Mouse (Mus musculus) midbrain, embryonic 12.5 days (tissue): Measurements from ENCODE around the gene Adam1a. TPM values are rescaled to one million over a fixed set of nuclear protein-coding genes. Genes with fewer than 3 reads are reported as not detected.

Experiments
- ATAC-seq: fragments of 200-750 bp; cut with Nextera tagmentation; 2 replicates; pipeline ENCODE4 v1.8.0; 2017; ENCODE audit warnings: low read depth, moderate TSS enrichment, moderate library complexity; ENCODE audit not compliant: low FRiP score
- H3K27ac ChIP-seq: fragments of 300-500 bp; sonication (generic); replicated peaks from 2 replicates; pipeline ENCODE4 v1.5.1; 2016; ENCODE audit warnings: mild to moderate bottlenecking
- H3K27me3 ChIP-seq: fragments of 300-500 bp; sonication (generic); 2 replicates; pipeline ENCODE4 v1.6.1; 2016; ENCODE audit warnings: mild to moderate bottlenecking
- H3K36me3 ChIP-seq: fragments of 300-500 bp; sonication (generic); 2 replicates; pipeline ENCODE4 v1.6.1; 2016
- H3K4me1 ChIP-seq: fragments of 300-500 bp; sonication (generic); 2 replicates; pipeline ENCODE4 v1.6.1; 2016
- H3K4me2 ChIP-seq: fragments of 300-500 bp; sonication (generic); replicated peaks from 2 replicates; pipeline ENCODE4 v1.6.1; 2016; ENCODE audit warnings: mild to moderate bottlenecking, moderate library complexity
- H3K4me3 ChIP-seq: fragments of 300-500 bp; sonication (generic); 2 replicates; pipeline ENCODE4 v1.5.1; 2016; ENCODE audit warnings: mild to moderate bottlenecking
- H3K9ac ChIP-seq: fragments of 300-500 bp; sonication (generic); replicated peaks from 2 replicates; pipeline ENCODE4 v1.6.1; 2016; ENCODE audit warnings: mild to moderate bottlenecking, moderate library complexity
- H3K9me3 ChIP-seq: fragments of 300-500 bp; sonication (generic); 2 replicates; pipeline ENCODE4 v1.6.1; 2016; ENCODE audit warnings: mild to moderate bottlenecking
- WGBS: fragments of 180-500 bp; shearing (Covaris S2); methylation state at CpG from one replicate; pipeline ENCODE4 v1.1.7; 2016; 5-methylcytosine and 5-hydroxymethylcytosine counted together
- polyA plus RNA-seq: library from polyadenylated mRNA; unstranded; fragments of >200 nt; fragmentation: Nextera tagmentation; extraction: Ambion mirVana; gene quantifications from 2 replicates; pipeline ENCODE4 v1.2.1, GENCODE M21; 2016

Gene Adam1a
- polyA plus RNA-seq = 3.0 and 3.4 TPM in 2 replicates

DNA sequence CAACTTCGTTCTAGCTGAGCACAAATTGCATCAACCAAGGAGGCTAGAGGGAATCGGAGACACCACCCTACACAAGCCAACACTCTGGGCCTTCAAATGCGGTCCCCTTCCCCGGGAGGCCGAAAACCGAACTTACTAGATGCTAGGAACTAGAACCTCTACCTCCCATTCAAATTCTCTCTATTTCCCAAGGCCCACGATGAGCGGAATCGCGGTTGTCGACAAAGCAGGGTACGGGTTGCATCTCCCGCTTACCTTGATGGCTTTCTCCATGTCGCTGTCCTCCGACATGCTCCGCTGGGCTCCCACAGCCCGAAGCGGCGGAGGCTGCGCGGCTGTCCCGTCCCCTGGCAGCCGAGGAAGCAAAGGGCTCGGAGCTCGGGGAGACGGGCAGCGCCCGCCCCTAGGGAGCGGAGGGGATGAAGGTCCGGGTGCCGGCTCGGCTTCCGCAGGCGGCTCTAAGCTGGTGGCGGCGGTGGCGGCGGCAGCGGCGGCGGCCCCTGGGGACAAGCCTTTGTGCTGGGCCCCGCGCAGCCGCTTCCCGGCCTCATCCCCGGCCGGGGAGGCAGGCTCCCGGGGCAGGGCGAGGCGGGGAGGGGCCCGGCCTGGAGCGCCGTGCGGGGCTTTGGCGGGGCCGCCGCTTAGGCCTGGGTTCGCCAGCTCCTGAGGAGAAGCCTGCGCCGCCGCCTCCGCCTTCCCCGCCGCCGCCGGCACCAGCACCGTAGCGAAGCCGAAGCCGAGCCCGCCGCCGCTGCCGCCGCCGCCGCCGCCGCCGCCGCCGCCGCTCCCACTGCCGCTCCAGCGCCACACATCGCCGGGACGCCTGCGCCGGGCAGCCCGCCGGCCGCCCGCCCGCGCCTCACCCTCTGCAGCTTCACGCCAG is at the start of gene Adam1a, which contains the start of gene Gm42878:
Gene Adam1a (minus strand): TSS at position 573 of the 883 bp plus-strand sequence.
Gene Gm42878 (minus strand): TSS at position 573 of the 883 bp plus-strand sequence.
- H3K9me3 ChIP-seq = no peaks in the 10 kb centered on the region
- peak within 1 kb of the TSS; percentile 96 for H3K9ac ChIP-seq
- peak within 1 kb of the TSS; percentile 100 for H3K4me3 ChIP-seq
- no peaks in the 10 kb centered on the region for H3K27me3 ChIP-seq
- WGBS = under 1% methylated on average over 57 of the region's 97 CpGs
- H3K27ac ChIP-seq = peak within 1 kb of the TSS; percentile 97
- peak; percentile 66 for ATAC-seq
- H3K36me3 ChIP-seq = no peaks in the 10 kb centered on the region
- H3K4me2 ChIP-seq = peak within 1 kb of the TSS; percentile 79
- peaks cover 28% of the 10 kb centered on the region for H3K4me1 ChIP-seq

DNA sequence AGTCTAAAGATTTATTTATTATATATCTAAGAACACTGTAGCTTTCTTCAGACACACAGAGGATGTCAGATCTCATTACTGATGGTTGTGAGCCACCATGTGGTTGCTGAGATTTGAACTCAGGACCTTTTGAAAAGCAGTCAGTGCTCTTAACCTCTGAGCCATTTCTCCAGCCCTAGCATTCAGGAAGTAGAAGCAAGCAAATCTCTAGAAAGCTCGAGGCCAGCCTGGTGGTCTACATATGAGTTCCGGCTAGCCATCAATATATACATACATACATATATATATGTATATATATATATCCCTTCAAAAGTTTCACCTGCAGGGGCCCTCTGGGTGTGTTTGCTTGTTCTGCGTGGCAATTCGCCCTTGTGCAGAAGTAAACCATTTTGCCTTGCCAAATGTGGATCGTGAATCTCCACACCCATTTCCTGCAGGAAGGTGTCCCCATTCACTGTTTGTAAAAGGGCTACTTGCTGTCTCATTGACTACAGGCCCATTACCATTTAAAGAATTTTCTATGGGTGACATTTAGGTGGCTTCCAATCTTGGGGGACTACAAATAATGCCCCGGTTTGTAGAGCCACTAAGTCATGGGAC is 49.5 kb upstream of the Adam1a start:
- Histone ChIP-seq H3K9me3 (no peaks in the 10 kb centered on the region), H3K27ac (no peak overlapping the region), H3K36me3 (no peaks in the 10 kb centered on the region), H3K4me3 (no peak overlapping the region), H3K9ac (no peak overlapping the region), H3K4me2 (no peak overlapping the region), H3K4me1 (peaks cover 13% of the 10 kb centered on the region), H3K27me3 (peaks cover 18% of the 10 kb centered on the region)
- no peak for ATAC-seq
- 86% methylated on average over 6 of the region's 6 CpGs for WGBS

DNA sequence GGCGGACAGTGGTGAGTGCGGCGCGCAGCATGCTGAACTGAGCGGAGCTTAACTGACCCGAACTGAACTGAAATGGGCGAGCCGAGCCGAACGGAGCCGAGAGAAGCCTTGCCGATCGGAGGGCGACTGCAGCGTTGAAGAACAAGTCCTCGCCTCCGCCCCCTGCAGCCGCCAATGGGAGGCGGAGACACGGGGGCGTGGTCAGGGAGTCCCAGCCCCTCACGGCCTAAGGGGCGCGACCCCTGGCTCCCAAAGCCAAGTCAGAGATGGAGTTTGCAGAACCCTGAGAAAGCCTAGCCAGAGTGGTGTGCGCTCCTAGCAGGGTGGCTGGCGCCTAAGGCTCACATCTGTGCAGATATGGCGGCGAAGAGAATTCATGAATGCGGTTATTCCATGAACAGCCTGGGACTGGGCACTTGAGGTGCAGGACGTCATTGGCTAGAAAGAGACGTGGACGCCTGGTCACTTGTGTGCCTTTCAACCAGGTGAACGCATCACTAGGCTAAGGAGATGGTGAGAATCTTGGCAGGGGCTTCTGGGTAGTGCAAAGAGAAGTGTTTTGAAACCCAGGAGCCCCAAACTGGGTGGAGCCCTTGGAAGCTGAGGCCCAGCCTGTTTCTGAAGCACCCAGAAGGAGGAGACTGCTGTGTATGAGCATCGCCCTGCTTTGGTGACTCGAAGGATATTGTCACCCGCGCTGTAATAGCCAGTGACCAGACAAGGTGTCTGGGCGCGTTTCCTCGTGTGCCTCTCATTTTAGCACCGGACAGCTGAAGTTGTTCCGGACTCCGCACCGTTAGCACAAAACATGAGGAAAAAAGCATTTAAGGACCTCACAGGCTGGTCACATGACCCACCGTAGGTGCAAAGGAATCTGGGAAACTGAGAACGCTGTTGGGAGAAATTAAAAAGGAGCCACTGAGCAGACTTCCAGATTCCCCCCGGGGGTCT is 48.4 kb upstream of the Adam1a start, which contains the start of gene Aldh2:
Gene Aldh2 (minus strand): TSS at position 374 of the 951 bp plus-strand sequence.
- H3K4me3 ChIP-seq = peak within 1 kb of the TSS; percentile 62
- peak within 1 kb of the TSS; percentile 69 for H3K9ac ChIP-seq
- peak within 1 kb of the TSS; percentile 50 for H3K27ac ChIP-seq
- H3K4me1 ChIP-seq = peaks cover 13% of the 10 kb centered on the region
- WGBS = 4% methylated on average over 47 of the region's 47 CpGs
- ATAC-seq = peak; percentile 85
- H3K36me3 ChIP-seq = no peaks in the 10 kb centered on the region
- no peaks in the 10 kb centered on the region for H3K9me3 ChIP-seq
- H3K4me2 ChIP-seq = peak within 1 kb of the TSS; percentile 78
- H3K27me3 ChIP-seq = peaks cover 18% of the 10 kb centered on the region

DNA sequence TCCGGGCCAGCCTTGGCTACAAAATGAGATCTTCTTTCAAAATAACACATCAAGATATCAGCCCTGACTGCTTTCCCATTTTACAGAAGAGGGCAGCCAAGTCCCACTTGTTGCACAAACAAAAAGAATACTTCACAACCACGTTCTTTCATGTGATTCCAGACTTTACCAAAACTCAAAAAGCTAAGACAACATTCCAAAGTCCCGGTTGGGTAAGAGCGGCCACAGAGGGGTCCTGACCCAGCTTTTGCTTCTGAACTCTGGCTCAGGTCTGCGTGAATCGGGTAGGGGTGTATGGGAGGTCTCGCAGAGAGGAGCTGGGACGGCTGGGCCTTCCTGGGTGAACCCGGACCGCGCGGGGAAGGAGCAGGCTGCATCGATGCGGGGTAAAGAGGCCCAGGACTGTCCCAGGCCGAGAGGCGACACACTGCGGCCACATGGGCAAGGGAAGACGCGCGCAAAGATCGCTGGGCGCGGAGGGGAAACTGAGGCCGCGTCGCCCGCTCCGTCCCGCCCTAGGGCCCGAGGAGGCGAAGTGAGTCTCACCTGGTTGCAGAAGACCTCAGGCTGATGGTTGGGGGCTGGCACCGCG is 47.6 kb upstream of the Adam1a start:
- Histone ChIP-seq H3K27me3 (peaks cover 18% of the 10 kb centered on the region), H3K36me3 (no peaks in the 10 kb centered on the region), H3K27ac (no peak overlapping the region), H3K4me3 (peak overlapping the region; percentile 62), H3K4me1 (peaks cover 13% of the 10 kb centered on the region), H3K9me3 (no peaks in the 10 kb centered on the region), H3K9ac (peak overlapping the region; percentile 69), H3K4me2 (peak overlapping the region; percentile 78)
- ATAC-seq = peak; percentile 56; the same call in 1 of the 2 replicates
- WGBS = 5% methylated on average over 33 of the region's 33 CpGs

DNA sequence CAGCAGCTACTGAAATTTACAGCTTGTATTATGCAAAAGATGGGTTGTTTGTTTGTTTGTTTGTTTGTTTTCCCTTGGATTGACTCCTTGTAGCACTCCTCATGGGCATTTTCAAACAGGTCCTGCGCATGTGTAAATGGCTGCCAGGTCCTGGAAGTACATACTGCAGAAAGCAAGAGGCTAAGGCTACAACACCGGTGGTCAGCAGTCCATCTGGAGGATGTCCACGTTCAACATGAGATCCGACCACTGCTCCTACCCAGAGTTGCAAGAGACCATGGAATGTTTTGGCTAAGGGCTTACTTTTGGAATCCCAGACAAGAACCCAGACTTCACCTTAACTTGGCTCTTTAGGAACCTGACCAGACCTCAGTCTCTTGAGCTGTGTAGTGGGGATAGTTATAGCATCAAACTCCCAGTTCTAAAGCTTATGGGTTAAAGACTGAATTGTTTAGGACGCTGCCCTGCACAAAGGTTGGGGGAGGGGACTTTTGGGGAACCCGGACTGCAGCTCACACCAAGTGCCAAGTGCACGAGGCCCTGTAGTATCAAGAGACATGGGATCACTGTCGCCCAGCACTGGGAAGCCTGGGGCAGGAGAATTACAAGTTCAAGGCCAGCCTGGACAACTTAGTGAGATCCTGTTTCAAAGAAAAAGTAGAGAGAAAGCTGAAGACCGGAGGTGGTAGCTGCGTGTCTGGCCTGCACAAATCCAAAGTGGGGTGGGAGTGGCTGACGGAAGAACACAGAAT is 47.0 kb upstream of the Adam1a start:
- Histone ChIP-seq H3K4me1 (peaks cover 13% of the 10 kb centered on the region), H3K4me3 (peak overlapping the region; percentile 62; the same call in 1 of the 2 replicates), H3K27ac (no peak overlapping the region), H3K27me3 (peaks cover 18% of the 10 kb centered on the region), H3K36me3 (no peaks in the 10 kb centered on the region), H3K4me2 (peak overlapping the region; percentile 78), H3K9ac (no peak overlapping the region), H3K9me3 (no peaks in the 10 kb centered on the region)
- 68% methylated on average over 11 of the region's 11 CpGs for WGBS
- ATAC-seq = no peak

DNA sequence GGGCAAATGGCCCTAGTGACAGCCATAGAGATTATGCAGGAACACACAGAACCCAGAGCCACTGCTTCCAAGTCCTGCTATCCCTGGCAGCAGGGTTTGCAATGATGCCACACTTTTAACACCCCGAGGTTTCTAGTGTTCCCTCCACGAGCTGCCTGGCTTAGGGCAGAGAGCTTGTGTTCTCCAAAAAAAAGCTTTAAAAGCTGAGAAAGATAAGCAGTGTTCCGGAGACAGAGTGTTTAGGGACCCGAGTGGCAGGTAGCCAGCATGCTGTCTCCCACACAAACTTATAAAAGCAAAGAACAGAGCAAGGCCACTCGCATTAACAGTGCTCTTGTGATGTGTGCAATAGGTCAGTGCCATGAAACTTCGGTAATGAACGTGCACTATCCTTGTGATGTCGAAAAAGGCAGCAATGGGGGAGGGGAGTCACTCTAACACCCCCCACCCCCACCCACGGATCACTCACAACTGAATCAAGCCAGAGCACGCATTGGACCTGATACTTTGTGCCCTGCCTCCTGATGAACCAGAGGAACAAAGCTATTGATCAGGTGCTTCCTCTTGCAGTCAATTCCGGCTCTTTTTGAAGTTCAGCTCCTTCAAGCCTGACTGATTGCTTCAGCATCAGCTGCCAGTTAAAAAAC is 46.3 kb upstream of the Adam1a start:
- no peak overlapping the region for H3K4me3 ChIP-seq
- peaks cover 18% of the 10 kb centered on the region for H3K27me3 ChIP-seq
- no peak overlapping the region for H3K27ac ChIP-seq
- no peak overlapping the region for H3K4me2 ChIP-seq
- H3K9me3 ChIP-seq = no peaks in the 10 kb centered on the region
- no peak for ATAC-seq
- no peak overlapping the region for H3K9ac ChIP-seq
- no peaks in the 10 kb centered on the region for H3K36me3 ChIP-seq
- peaks cover 13% of the 10 kb centered on the region for H3K4me1 ChIP-seq
- WGBS = 84% methylated on average over 11 of the region's 11 CpGs

DNA sequence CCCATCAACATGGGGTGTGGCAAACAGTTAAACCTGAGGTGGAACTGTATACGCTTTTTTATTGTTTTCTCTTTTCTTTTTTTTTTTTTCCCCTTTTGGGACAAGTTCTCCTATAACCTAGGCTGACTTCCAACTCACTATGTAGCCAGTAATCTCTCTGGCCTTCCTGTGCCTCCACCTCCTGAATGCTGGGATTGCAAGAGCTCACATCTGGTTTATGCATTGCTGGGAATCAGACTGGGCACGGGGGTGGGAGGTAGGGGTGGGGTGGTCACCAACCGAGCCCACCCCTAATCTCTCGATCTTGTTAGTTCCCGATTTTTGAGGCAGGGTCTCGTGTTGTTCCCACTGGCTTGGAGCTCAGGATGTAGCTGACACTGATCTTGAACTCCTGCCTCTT is 44.6 kb upstream of the Adam1a start:
- Histone ChIP-seq H3K36me3 (no peaks in the 10 kb centered on the region), H3K9me3 (no peaks in the 10 kb centered on the region), H3K4me1 (peaks cover 13% of the 10 kb centered on the region), H3K27ac (no peak overlapping the region), H3K4me3 (no peak overlapping the region), H3K4me2 (no peak overlapping the region), H3K27me3 (peaks cover 9% of the 10 kb centered on the region; the same call in 1 of the 2 replicates), H3K9ac (no peak overlapping the region)
- 88% methylated on average over 6 of the region's 6 CpGs for WGBS
- no peak for ATAC-seq

DNA sequence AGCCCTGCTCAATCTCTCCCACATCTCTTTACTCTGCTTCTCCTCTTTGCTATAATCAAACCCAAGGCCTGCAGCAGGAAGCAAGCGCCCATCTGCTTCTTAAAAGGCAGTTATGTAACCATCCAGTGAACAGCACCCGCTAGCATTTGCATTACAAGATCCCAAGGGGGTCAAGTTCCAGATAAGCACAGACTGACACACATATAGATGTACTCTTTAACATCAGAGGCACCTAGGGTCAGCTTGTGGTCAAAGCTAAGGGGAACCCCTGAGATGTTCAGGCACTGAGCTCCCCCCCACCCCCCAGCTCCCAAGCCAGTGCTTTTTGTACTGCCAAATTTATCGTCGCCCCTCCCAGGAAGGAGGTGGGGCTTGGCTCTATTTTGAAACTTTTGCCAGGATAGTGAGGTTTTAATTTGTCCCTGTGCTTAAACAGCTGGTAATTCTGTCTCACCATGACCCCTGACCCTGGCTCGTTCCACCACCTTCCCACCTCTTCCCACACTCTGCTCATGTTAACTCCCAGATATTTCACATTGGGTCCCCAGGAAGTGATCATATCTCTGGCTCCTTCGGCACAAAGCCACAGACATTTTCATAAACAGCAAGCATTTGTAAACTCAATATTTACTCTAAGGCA is 41.2 kb upstream of the Adam1a start:
- no peak for ATAC-seq
- Histone ChIP-seq H3K36me3 (no peaks in the 10 kb centered on the region), H3K4me2 (no peak overlapping the region), H3K9me3 (no peaks in the 10 kb centered on the region), H3K27me3 (peaks cover under 1% of the 10 kb centered on the region; the same call in 1 of the 2 replicates), H3K9ac (no peak overlapping the region), H3K4me3 (no peak overlapping the region), H3K27ac (no peak overlapping the region), H3K4me1 (no peaks in the 10 kb centered on the region)
- WGBS = 77% methylated on average over 6 of the region's 6 CpGs

DNA sequence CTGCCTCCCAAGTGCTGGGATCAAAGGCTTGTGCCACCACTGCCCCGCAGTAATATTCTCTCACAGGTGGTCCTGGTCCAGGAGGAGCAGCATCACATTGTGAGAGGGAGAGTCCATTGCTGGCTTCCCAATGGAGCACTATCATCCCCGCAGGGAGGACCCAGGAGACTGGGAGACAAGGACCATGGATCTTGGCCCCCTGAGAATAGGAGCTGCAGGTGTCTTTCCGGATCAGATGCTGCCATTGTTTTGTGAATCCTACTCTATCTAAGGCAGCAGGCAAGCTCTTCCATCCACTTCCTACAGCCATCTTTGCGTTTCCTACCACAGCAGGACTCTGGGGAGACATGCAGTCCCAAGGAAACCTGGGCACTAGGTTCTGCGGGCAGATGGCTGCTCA is 40.4 kb upstream of the Adam1a start:
- Histone ChIP-seq H3K27me3 (no peaks in the 10 kb centered on the region), H3K9ac (no peak overlapping the region), H3K27ac (no peak overlapping the region), H3K36me3 (no peaks in the 10 kb centered on the region), H3K4me3 (no peak overlapping the region), H3K9me3 (no peaks in the 10 kb centered on the region), H3K4me1 (no peaks in the 10 kb centered on the region), H3K4me2 (no peak overlapping the region)
- 83% methylated on average over 5 of the region's 5 CpGs for WGBS
- no peak for ATAC-seq

DNA sequence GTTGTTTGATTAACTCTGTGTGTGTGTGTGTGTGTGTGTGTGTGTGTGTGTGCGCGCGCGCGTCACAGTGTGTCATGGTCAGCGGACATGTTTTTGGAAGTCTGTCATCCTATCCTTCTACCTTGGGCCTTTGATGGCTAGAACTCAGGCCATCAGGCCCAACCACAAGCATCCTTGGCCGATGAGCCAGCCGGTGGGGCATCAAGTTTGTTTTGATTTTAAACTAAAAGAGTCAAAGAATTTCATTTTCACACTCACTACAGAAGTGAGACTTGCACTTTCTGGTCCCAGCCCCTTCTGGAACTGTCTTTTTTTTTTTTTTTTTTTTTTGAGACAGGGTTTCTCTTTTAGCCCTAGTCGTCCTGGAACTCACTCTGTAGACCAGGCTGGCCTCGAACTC is 39.7 kb upstream of the Adam1a start:
- no peak for ATAC-seq
- Histone ChIP-seq H3K4me2 (no peak overlapping the region), H3K4me3 (no peak overlapping the region), H3K9me3 (no peaks in the 10 kb centered on the region), H3K36me3 (peaks cover 4% of the 10 kb centered on the region; the same call in 1 of the 2 replicates), H3K4me1 (no peaks in the 10 kb centered on the region), H3K27ac (no peak overlapping the region), H3K9ac (no peak overlapping the region), H3K27me3 (no peaks in the 10 kb centered on the region)
- WGBS = 87% methylated on average over 10 of the region's 10 CpGs
